Mouse (Mus musculus) CH12.LX (cell line): ENCODE measurements around the gene Tead1.

Source experiments
- NRF1 ChIP-seq: IDR thresholded peaks from 2 replicates; pipeline ENCODE4 v1.6.1; 2014; ENCODE audit warnings: low read depth, mild to moderate bottlenecking, inconsistent platforms, low read length, improper control_type of control experiment, moderate library complexity
- POLR2AphosphoS2 ChIP-seq: IDR thresholded peaks from 2 replicates; pipeline ENCODE4 v1.6.1; 2011; ENCODE audit warnings: low read depth, low read length, improper control_type of control experiment

DNA sequence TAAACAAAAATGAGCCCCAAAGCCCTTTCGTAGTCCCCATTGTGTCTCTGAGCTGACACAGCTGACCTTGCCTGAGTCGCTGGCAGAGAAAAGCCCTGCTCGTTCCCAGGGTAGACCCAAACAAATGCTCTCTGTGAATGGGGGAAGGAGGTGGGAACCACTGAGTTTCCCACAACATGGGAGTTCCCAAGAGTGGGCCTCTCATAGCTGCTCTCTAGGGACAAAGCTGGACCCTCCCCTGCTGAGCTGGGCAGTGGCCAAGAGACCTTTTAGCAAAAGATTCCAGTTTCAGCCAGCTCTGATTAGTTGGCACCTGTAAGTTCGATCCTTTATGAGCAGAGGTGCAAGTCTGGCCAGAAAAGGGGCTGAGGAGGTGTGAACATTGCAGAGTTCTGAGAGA is 243.7 kb downstream of the Tead1 start:
- no peak for TF ChIP-seq NRF1
- no peak for TF ChIP-seq POLR2AphosphoS2
